Mouse (Mus musculus) cerebellum, postnatal 36 days (tissue): ENCODE results near the gene Tmem160.

Experiments used
- DNase-seq, 2 experiments: peaks; one replicate each; pipeline ENCODE4 v3.0.0; 2021 to 2022; ENCODE audit warnings: mixed read lengths in 2 of 2

Gene Tmem160

GRCm38 (mm10) chr7:16452587-16453073 lies at the start of gene Tmem160:
Tmem160 (plus strand) TSS chr7:16452779.
- DNase-seq: peak; percentile 85 to 86

GRCm38 (mm10) chr7:16402968-16403948 lies 49.3 kb upstream of the Tmem160 start:
- DNase-seq: peak in 1 of 2 experiments; percentile 27

GRCm38 (mm10) chr7:16404315-16405072 lies 48.1 kb upstream of the Tmem160 start:
- DNase-seq: peak in 1 of 2 experiments; percentile 17

GRCm38 (mm10) chr7:16405073-16405455 lies 47.5 kb upstream of the Tmem160 start:
- DNase-seq: peak; percentile 30 to 31

- DNase-seq: peak in 1 of 2 experiments; percentile 24
These were observed 46.8 kb upstream of the Tmem160 start for GRCm38 (mm10) chr7:16405516-16406351.

GRCm38 (mm10) chr7:16406978-16407377 lies 45.6 kb upstream of the Tmem160 start:
- DNase-seq: no peak

GRCm38 (mm10) chr7:16411100-16411499 lies 41.5 kb upstream of the Tmem160 start:
- no peak for DNase-seq

GRCm38 (mm10) chr7:16412220-16412896 lies 40.2 kb upstream of the Tmem160 start:
- no peak for DNase-seq

- no peak for DNase-seq
These were observed 39.6 kb upstream of the Tmem160 start for GRCm38 (mm10) chr7:16412930-16413329.

- DNase-seq: no peak
These were observed 37.2 kb upstream of the Tmem160 start for GRCm38 (mm10) chr7:16415426-16415825.

GRCm38 (mm10) chr7:16417141-16417771 lies 35.3 kb upstream of the Tmem160 start:
- DNase-seq: no peak

GRCm38 (mm10) chr7:16418713-16419112 lies 33.9 kb upstream of the Tmem160 start:
- DNase-seq: no peak

GRCm38 (mm10) chr7:16420493-16421118 lies 32.0 kb upstream of the Tmem160 start:
- DNase-seq: no peak

- no peak for DNase-seq
These were observed 30.2 kb upstream of the Tmem160 start for GRCm38 (mm10) chr7:16422222-16422856.

GRCm38 (mm10) chr7:16423731-16424130 lies 28.8 kb upstream of the Tmem160 start:
- DNase-seq: no peak

GRCm38 (mm10) chr7:16425721-16426120 lies 26.9 kb upstream of the Tmem160 start:
- no peak for DNase-seq

GRCm38 (mm10) chr7:16426129-16426729 lies 26.4 kb upstream of the Tmem160 start:
- DNase-seq: peak; percentile 81 to 85

- DNase-seq: no peak
These were observed 19.1 kb upstream of the Tmem160 start for GRCm38 (mm10) chr7:16433352-16433971.

GRCm38 (mm10) chr7:16435088-16435487 lies 17.5 kb upstream of the Tmem160 start:
- DNase-seq: no peak
